Mouse (Mus musculus): ENCODE results near the gene Armh3.

Armh3 gene

DNA sequence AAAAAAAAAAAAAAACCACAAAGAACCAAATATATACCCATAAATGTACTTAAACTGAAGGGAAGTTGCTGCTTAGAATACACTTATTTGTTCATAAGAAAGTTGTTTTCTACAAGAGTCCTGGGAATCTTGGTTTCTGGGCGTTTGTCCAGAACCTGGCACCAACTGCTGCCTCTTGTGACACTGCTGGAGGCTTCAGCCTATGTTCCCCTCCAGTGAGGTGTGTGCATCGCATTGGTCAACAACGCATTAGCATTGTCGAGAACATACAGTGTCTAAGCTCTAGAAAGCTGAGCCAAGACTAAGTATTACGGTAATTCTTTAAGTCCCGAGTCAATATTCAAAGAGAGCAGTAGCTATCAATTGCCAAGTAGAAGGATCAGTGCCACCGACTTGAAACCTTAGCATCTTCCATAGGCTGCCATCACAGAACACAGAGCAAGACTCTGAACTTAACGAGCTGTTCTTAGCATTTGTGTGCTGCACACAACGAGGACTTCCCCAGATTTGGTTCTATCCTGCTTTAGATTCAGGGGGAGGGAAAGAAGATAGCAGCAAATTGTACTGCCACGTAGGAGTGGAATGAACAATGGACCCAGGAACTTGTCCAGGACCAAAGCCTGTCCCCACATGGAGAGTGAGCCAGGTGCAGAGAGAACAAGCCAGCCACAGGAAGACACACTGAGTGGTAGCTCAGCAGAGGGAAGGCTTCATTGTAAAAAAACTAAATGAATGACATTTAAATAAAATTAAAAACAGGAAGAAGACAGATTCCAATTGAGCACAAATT lies 86.9 kb downstream of the Armh3 start:
- no peak for DNase-seq (ENCODE audit: low spot score)

DNA sequence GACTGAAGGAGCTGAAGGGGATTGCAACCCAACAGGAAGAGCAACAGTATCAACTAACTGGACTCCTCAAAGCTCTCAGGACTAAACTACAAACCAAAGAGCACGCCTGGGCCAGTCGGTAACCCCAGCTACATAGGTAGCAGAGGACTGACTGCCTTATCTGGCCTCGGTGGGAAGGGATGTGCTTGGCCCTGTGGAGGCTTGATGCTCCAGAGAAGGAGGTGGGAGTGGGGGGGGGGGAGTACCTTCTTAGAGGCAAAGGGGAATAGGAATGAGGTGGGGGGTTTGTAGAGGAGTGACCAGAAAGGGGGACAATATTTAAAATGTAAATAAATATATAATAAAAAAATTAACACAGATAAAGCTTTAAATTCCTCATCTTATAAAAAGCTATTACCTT lies 90.0 kb downstream of the Armh3 start:
- DNase-seq (ENCODE audit: low spot score) = no peak

DNA sequence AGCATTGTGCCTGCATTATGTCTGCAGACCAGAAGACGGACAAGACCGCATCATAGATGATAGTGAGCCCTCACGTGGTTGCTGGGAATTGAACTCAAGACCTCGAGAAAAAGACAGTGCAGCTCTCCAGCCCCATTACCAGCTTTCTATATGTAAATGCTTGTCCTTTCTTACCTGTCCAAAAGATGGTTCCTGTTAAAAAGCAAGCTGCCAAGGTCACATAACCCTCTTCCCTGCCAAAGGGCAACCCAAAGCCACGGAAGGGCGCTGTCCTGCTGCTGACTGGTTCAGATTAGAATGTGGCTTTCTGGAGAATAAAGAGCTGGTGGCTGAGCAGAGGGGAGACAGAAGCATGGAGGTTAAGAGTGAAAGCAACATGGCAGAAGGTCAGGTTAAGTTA lies 90.9 kb downstream of the Armh3 start:
- no peak for DNase-seq (ENCODE audit: low spot score)

DNA sequence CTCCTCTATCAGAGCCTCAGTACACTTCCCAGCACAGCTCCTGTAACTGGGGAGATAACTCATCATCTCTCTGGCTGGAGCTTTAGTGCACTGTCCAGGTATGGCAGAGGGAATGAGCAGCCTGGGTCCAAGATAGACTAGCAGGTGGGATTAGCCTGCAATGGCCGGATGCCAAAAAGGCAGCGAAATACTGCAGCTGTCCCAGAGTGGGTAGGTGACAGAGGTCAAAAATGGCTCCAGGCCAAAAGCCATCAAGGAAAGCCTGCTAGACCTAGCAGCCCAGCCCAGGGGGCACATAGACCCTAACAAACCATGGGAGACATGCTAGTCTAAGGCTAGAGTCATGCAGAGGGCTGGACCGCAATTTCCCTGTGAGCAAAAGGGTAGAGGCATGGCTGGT lies 94.4 kb downstream of the Armh3 start:
- DNase-seq (ENCODE audit: low spot score) = no peak

DNA sequence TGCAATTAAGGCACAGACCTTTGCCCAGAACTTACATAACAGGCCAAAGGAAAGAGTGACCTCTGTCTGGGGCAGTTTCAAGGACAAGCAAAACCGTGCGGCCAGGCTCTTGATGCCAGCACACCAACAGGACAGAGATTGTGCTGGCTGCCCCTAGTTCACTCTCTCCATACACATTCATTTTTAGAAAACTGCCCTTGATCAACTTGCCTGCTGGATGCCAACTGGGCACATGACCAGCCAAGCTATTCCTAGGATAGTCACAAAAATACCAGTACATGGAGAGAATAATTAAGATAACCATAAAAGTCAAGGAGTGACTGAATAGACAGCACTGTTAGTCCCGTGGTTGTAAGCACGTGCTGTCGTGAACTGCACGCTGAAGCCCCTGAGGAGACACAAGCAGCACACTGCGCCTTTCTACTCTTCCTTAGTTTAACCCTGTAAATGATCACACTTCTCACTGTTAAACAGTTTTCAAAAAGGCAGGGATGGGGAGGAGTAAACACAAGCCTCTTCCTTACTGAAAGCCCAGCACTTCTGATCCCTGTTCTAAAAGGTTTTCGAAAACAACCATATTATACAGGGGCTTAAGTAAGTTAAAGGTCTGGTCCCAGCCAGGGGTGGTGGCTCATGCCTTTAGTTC lies 95.8 kb downstream of the Armh3 start:
- peak; percentile 49 for DNase-seq (ENCODE audit: low spot score)

DNA sequence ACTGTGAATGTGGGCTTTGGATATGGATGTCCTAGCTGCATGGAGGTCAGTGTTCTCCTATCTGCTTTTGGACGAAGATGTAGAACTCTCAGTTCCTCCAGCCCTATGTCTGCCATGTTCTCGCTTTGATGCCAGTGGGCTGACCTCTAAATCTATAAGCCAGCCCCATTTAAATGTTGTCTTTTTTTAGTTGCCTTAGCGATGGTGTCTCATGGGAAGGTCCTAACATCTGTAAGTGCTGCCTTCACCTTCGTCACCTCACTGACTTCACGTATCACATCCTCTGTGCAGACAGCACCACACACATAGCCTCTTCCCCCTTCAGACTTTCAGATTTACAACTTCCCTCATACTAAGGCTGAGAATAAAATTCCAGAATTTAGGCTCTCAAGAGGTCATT lies 97.5 kb downstream of the Armh3 start:
- DNase-seq (ENCODE audit: low spot score) = no peak

DNA sequence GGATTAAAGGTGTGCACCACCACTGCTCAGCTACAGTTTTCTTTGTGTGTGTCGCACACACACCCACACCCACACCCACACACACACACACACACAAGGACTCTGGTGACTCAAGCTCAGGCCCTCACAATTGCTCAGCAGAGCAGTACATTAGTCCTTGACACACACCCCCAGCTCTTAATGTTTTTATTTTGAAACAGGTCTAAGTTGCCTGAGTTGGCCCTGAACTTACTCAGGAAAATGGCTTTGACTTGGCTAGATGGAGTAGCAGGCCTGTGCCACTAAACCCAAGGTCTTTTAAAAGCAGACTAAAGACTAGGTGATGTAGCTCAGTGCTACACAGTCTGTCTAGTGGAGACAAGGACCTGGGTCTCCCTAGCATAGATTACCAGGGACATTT lies 102.6 kb downstream of the Armh3 start:
- DNase-seq (ENCODE audit: low spot score) = no peak

DNA sequence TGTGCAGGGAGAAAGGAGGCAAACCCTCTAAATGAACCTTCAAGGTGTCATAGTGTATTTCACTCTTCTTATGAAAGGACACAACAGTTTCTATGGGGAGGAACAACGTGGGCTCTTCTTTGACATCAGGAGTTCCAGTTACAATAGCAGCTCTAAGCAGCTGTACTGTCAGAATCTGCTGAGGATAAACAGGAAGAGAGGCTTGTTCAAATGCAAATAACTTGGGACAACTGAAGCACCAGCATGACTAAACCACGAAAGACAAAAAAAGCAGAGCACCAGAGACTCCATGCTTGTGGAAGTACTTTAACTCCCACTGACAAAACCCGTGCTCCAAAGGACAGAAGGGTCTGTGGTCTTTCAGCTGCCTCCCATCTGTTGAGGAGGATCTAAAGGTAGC lies 116.2 kb downstream of the Armh3 start:
- DNase-seq (ENCODE audit: low spot score) = no peak

DNA sequence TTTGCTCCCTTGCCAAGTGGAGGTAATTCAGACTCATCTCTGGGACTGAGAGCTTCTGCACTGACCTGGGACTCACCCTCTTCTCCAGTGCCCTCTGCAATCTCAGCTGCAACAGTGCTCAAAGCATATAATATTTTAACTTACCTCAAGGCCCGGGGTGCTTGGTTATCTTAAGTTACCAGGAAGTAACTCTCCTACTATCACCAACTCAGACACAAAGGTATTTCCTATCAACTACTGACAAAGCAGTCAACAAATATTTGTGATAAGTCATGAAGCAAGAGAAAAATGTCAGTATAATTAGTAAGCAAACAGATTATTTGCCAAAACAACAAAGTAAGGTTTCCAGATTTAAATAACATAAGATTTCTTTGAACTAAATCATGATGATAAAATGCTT lies 125.0 kb downstream of the Armh3 start:
- DNase-seq (ENCODE audit: low spot score) = no peak

DNA sequence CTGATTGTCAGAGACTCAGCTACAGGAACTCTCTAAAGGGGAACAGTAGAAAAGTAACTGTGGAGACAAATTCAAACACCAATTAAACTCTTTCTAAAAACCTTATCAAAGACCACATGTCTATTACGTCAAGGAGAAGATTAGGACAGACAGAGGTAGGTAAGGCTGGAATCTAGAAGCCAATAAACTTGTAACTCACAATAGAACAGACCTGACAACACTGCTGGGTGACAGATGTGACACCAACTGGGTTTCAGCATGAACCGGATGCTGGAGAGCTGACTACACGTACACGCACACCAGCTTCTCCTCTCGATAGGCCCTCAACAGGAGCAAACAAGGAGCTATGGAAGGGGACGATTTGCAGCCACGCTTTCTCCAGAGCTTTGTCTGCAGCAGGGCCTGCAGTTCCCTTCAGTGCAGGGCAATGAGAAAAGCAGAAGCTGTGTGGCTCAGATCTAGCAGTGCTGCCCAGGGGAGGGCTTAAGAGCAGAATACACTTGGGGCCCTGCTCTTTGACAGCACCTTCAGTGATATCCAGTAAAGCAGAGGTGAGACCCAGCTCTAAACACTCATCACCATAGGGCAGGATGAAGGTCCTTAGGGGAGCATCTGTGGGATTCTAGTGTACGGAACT lies 142.9 kb downstream of the Armh3 start:
- no peak for DNase-seq (ENCODE audit: low spot score)

DNA sequence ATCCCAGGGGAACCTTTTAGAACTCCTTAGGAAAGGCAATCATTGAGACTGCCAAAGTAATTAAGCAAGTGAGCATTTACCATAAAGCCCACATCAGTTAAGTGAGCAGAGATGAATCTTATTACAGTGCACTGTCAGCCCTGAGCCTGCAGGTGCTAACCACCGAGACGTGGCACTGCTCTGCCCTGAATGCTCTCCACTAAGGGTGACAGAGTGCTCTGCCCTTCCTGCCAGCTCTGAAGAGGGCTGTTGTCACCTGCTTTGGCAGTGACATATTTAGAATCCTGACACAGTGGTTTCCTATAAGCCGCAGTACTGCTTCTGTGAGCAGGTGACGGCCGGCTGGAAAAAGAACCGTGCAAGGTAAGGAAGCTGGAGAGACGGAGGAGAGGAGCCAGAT lies 143.8 kb downstream of the Armh3 start:
- DNase-seq (ENCODE audit: low spot score) = no peak

DNA sequence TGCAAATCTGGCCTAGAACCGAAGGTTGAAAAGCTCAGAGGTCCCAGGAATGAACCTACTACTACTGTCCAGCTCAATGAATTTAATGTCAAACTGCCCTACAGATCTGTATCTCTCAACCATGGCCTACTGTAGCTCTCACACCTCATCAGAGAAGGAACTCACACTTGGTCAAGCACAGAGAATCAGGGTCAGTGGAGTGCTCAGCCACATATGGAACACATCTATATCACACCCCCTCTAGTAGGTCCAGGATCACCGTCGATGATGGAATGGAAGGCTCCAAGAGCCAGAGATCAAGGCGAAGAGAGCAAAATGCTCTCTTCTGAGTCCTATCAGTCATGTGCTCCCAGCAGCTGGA lies 150.6 kb downstream of the Armh3 start:
- DNase-seq (ENCODE audit: low spot score) = no peak

DNA sequence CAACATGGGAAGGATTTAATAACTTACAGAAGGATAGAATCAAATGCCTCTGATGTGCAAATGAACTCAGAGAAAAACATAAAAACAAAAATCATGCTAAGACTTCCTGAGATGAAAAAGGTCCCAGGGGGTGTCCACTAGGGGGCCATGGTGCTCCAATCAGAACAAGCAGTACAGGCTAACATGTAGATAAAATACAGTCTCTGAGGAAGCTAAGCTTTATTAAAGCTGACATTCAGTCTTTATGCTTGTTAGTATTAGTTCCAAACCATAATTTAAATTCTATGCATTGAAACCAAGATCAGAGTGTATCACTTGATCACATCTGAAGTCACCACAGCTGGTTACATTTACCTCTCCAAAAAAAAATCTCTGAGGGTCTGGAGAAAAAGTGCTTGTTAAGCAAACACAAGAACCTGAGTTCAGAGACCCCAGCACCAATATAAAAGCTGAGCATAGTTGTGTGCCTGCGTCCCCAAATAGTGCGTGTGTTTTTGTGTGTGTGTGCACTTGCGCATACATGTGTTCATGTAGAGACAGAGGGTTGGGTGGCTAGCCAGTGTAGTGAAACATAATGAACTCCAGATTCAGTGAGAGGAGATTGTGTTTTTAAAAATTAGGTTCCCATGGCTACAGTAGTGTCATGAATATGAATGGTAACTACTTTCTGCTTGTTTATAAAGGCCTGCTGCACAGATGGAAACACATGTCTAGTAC lies 151.1 kb downstream of the Armh3 start:
- no peak for DNase-seq (ENCODE audit: low spot score)

DNA sequence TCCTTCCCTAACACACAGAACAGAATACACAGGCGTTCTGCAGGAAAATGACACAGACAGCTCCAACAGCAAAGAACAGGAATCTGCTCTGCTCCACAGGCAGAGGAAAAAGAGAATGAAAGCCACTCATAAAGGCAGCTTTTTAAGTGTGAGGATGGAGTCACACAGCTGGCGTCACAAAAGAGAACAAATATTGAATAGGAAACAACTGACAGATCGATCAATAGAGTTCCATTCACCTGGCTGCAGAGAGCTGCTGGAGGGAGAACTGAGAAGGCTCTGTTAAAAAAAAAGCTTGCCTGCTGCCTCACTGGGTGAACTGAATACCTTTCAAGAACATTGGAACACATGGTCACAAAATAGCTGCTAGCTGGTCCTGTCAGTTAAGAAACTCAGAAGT lies 154.1 kb downstream of the Armh3 start:
- no peak for DNase-seq (ENCODE audit: low spot score)

DNA sequence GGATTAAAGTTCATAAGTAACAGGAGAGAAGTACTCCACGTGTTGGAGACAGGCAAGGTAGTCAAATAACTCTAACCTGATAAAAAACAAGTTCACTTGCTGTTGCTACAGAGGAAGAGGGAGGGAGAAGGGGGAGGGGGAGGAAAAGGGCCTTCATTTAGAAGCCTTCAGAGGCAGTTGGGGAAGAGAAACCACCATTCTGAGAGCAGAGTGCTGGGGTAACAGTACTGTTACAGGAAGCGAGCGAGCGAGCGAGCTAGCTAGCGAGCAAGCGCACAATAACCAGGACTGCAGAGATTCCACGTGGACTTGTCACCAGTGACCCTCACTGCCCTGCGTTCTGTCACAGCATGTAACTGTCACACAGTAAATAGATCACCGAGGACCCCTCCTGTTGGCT lies 154.9 kb downstream of the Armh3 start:
- no peak for DNase-seq (ENCODE audit: low spot score)

DNA sequence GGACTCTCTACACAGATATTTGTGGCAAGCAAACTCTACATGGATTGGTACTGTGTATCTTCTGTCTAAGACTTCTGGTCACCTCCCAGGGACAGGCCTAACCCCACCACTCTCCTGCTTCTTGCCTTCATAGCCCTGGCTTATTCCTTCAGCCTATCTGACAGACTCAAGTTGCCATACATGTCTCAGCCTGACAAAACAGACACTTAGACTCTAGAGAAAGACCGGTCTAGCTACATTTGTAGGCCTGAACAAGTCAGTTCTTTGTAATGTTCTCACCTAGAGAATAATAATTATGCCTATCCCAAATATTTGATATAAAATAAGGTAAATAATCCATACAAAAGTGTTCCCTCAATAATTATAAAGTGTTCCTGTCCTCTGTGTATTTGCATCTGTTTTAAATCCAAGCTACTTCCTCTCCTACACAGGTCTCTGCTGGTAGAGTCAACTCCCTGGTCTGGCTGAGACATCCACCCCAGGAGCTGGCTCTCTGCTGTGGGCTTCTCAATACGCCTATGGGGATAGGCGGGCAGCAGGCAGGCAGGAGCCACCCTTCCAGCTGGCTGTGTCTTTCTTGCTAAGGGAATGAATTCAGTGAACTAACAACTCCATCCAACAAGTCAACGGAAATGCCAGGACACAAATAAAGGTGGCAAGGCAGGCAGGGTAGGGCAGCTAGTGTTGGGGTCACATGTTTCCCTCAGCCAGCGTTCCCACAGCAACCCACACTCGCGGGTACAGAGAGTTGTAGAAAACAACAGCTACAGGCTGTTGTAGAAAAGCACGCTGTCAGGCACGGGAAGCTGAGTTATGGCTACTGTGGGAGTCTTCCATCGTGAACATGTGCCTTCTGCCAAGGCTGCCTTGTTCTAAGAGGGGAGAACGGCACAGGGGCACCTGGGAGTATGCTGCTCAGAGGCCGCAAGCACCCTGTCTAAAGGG lies 161.0 kb downstream of the Armh3 start:
- no peak for DNase-seq (ENCODE audit: low spot score)

DNA sequence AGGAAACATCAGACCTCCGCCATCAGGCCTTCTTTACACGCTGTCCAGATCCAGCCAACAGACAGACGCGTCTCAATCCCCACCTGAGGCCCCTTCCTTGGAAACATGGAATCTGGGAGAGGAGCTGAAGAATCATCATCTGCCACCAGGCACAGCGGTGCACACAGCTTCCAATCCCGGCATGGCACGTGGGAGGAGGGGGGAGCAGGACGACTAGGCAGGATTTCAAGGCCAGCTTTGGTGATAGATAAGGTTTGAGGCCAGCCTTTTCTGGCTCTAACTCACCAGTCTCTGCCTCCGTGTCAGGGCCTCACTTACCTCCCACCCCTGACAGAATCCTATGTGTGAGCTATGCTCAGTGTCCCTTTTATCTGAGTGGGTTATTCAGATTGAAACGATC lies 162.8 kb downstream of the Armh3 start:
- DNase-seq (ENCODE audit: low spot score) = peak; percentile 74

DNA sequence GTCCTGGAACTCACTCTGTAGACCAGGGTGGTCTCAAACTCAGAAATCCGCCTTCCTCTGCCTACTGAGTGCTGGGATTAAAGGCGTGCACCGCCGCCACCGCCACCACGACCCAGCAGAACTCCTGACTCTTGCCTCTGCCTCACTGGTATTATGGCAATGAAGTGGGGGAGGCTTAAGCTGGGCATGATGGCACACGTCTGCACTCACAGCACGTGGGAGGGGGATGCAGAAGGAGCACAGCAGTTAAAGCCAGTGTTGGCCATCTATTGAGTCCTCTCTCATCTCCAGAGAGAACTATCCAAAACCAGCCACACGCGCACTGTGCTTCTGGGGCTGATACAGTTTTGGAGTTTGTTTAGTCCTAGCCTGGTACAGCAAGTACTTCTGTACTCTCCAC lies 164.6 kb downstream of the Armh3 start:
- DNase-seq (ENCODE audit: low spot score) = no peak

DNA sequence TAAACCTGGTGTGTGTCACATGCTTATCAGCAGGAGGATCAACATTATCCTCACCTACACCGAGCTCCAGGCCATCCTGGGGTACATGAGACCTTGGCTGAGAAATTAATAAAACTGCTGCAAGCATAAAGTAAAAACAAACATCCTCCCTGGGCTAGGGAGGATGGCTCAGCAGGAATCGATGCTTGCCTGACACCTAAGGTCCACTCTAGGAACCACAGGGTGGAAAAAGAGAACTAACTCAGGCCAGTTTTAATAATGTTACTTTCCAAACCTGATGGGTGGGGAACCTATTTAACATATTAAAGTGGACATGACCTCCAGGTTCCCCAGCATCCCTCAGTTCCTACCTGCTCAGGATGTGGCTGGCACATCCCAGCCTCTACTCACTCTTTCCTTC lies 167.6 kb downstream of the Armh3 start:
- DNase-seq (ENCODE audit: low spot score) = no peak

DNA sequence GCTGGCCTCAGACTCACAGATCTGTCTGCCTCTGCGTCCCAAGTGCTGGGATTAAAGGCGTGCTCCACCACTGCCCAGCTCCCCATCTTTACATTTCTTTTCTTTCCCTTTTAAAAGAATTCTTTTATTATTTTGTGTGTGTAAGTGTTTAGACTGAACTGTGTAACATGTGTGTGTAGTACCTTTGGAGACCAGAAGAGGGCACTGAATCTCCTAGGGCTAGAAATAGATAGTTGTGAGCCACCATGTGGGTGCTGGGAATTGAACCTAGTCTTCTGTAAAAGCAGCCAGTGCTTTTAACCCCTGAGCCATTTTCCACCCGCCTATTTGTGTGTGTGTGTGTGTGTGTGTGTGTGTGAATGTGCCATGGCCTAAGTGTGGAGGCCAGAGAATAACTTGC lies 170.6 kb downstream of the Armh3 start:
- DNase-seq (ENCODE audit: low spot score) = no peak

DNA sequence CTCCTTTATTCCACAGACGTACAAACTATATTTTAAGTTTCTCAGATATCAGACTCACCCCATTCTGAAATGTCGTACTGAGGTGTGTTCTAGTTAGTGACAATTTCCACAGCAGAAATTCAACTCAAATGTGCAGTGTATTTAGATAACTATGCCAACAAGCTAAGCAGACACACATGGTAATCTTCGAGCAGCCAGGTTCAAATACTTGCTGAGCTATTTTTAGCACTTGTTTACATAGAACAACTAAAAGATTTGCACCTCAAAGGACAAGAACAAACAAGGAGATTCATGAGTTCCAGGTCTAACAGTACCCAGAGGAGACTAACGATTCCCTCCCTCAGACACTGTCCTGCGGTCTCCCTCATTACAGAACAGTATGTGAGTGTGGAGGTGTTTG lies 171.2 kb downstream of the Armh3 start:
- DNase-seq (ENCODE audit: low spot score) = no peak

DNA sequence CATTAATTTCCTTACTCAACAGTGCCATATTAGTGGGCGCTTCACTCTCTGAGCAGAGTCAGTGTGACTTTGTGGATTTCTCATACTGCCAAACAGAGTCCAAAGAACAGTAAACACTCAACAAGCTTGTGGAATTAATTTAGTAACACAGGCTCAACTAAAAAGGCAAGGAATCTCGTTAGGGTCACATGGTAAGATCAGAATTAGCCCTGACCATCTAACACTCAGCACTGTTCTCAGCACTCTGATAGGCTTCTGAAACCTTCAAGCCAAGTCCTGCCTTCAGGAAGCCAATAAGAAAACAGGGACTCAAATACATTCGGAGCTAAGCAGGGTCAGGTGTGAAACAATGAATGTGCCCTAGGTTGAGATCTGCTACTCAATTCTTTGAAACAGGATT lies 172.1 kb downstream of the Armh3 start:
- DNase-seq (ENCODE audit: low spot score) = no peak

All from ovary, adult 18-20 months (tissue).